Mouse (Mus musculus) ovary, postnatal 10 days (tissue): ENCODE measurements around the gene Filip1.

Source experiments
- DNase-seq: peaks from one replicate; pipeline ENCODE4 v3.0.0; 2022; ENCODE audit warnings: low spot score

The Filip1 gene

DNA sequence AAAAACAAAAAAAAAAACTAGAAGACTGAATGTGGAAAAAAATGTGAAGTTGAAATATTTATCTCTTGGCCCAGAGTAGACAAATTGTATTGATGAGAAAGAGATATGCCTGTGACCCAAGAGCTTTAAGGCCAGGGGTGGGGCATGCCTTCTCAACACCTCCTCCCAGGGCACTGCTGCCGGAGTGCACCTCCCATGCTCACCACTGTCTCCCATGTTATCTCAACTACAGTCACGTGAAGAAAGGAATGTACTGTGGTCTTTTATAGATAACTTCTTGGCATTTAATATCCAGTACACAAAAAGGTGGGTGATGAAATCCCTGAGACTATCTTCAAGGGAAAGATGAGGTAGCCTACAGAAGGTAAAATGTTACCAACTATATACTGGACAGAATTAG, 64.7 kb downstream of the Filip1 start:
- DNase-seq: no peak

DNA sequence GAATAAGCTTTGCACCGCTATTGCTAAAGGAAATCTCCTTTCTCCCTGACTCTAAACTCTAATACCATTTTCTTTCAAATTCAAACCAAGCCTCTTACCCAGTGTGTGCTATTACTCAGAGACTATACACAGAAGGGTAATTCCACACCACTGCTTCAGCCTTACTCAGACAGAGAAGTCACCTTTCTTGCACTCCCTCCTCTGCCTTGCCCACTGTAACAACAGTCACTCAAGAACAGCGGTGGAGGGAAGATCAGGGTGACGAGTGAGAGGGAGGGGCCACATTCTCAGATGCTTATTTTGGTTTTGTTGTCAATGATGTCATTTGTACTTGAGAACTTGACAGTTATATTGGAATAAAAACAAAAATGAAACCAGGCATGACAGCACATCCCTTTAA, 65.2 kb downstream of the Filip1 start:
- DNase-seq: no peak

DNA sequence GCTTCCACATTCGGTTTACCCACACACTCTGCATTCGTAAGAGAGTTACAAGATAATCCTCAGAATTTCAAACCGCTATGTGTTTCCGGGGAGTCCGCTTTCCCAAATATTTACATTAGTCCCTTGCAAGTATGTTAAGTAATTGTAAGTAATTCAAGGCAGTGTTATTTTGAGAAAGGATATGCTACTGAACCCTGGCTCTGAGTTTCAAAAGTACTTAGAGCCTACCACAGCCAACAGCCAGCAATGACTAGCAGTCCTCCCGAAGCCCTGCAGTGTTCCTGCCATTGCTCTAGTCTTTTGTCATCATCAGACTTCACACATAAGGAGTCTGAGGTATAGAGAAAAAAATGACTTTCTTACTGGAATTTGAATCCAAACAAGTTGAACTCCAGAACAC, 67.8 kb downstream of the Filip1 start:
- no peak for DNase-seq

DNA sequence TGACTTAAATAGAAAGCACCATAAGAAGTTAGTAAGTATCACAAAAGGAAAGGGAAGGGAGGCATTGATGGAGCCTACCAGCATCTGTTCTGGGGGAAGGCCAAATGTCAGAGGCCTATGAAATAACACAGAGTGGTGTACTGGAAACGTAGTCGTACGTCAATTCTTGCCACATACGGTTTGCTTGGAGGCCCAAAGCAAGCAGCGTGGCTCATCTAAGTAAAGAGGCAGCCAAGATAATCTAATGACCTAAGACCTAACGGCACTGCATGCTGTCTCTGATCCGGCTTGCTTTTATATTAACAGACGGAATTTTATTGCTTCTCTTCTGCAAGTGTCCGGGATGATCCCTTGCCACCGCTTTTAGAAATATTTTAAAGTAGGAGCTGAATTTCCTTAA, 68.7 kb downstream of the Filip1 start:
- no peak for DNase-seq

DNA sequence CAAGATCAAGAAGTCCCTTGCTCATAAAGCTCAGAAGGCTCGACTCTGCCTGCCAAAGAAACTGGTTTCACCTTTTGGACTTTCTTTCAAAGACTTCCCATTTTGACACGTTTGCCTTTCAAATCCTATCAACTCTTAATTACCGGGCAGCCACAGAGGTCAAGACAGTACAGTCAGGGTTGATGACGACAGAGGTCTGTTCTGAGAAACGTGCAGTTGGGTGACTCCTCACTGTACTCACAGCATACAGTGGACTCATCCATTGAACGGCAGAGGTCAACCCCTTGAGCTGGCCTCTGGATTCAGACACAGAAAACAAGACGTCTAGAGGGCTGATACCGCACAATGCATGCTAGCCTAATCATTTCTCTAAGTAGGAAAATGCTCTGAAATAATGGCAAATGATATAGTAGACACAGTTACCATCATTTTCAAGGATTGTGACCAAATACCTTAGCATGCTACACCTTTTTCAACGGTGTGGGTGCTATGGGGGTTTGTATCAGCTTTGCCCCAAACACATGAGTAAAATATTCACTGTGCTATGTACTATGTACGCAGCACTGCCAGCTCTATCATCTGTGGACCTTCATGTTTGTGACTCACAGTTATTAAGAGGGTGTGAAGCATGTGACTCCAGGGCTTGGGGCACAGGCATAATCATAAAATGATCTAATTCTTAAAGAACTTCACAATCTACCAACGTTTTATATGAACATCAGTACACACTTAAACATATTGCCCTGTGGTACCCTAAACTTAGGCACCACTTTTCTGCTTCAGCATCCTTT, 74.0 kb downstream of the Filip1 start:
- DNase-seq: no peak

DNA sequence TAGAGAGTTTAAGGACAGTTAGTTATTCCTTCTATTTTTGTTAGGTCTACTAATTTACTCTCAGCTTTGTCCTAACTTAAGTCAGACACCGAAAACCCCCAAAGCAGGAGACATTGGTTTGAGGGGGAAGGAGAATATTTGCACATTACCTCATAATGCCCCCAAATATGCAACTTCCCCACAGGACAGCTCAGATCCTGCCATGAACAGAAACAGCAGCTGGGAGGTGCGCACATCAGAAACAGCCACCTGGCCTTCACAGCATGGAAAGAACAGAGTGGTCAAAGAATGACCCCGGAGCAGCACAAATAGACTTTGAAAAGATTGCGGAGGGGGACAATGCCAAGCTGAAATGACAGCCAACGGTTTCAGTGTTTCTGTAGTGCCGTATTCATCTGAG, 75.1 kb downstream of the Filip1 start:
- no peak for DNase-seq

DNA sequence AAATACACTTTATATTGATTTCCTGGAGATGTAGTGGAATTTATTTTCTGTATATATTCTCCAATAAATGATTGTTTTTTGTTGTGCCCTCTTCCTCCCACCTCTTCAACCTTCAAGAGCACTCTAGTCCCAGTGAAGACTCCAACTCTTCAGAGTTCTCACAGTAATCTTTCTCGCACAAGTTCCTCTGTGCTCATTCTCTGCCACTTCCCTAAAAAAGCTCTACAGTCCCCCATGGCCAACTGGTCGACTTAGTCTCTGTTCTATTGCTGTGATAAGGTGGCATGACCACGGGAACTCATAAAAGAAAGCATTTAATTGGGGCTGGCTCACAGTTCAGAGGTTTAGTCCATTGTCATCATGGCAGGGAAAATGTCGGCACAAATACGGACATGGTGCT, 80.1 kb downstream of the Filip1 start:
- DNase-seq: no peak

DNA sequence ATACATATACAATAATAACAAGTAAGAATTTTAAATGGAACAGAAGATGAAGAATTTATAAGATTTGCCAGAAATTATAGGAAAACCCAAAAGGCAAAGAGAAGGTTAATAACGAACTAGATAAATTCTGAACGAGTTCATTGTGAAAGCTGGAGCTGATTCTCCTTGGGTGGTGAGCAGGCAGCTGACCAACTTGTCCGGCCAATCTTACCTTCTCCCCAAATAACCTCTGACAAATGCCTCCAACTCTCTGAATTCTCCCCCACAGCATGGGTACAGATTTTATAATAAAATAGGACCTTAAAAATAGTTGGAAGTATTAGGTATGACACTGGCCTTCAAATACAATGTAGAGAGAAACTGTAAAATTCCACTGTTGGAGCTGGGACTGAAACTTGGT, 84.6 kb downstream of the Filip1 start:
- DNase-seq: no peak

DNA sequence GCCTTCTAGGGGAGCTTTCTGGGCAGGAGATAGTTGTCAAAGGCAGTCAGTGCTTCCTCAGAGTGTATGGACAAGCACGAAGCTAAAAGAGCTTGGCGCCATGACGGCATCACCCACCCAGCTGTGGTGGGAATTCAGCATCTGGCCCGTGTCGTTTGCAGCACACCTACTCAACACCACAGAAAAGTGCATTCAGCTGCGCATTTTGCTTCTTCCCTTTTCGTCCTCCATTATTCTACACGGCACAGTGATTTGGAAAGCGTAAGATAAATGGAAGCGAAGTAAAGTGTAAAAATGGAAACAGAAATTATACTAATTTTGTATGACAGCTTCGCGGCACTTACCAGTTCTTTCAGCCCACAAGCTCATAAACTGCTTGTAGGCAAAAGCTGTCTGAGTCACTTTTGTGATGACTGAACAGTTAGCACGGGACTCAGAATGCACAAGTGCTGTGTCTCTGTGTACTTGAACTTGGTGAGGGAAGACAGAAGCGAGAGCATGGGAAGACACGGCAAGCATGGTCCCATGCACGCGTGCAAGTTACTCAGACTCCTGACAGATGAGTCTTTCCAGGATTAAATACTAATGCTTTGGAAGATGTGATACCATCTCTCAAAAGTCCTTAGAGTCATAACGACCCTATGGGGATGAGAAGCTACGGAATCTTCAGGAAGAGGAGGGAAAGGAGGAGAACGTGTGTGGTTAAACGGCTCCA, 85.3 kb downstream of the Filip1 start:
- DNase-seq: no peak

DNA sequence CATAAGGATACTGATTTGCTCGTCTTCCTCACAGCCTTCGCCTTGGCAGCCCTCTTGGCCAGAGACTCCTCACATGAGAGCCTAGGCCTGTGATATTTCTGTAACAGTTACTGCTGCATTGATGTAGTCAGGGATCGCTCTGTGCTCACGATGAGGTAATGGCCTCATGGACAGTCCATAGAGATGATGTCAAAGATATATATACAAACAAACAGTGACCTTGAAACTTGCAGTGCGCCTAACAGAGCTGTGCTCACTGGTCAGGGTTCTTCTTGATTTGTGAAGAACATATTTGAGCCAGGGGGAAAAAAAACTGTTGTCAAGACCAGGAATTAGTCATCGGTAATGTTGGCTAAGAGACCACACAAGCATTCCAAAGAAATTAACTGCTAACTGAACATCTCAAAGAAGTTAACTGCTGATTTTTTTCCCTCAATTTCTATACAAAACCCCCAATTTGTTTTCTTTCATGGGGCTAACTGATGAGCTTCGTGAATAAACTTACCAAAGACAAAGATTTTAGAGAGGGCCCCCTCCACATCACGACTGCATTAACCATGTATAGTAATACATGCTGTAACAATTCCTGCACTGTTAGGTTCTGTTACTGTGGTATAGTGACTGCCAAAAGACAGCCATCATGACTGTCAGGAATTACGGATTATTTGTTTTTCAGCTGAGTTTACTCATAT, 86.0 kb downstream of the Filip1 start:
- no peak for DNase-seq

DNA sequence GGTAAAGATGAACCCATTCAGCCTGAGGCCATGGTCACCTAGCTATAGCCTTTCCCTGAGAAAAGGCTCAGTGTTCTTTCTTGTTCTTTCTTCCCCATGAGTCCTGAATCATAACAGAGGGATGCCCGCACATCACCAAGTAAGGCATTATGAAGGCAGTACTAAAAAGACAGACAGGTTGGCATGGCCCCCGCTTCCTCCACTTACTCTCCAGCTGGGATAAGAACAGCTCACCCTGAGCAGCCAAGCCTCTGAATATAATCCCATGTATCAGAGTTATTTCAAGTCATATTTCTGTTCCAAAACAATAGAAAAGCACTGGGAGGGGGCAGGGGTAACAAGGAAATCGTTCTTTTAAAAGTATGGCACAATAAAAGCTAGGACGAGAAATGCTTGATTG, 86.7 kb downstream of the Filip1 start:
- no peak for DNase-seq

DNA sequence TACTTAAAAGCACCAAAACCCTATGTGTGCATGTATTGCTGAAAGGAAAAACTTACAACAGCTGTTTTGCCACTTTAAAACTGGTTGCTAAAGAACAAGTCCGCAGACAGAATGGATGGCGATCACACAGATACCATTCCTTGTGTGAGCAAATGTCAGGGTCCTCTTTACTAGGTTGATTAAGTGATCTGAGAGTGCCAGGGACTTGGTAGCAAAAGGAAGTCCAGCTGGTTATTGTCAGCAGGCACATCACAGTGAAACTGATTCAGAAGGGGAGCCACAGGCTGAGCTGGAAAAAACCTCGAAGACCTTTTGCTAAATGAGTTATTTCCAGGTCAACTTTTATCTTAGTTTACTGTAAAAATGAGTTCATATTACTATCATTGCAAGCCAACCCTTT, 89.4 kb downstream of the Filip1 start:
- DNase-seq: no peak

DNA sequence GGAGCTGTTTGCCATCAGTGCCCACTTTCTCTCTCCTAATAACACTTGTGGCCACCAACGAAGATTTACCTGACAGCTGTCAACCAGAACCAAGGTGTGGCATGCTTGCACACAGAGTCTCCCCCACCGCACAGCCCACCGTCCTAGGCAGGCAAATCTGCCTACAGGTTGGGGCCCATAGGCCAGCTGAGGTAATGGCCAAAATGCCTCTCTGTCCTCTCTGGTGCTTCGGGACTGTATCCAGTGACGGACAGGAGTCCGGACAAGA, 90.2 kb downstream of the Filip1 start:
- no peak for DNase-seq

DNA sequence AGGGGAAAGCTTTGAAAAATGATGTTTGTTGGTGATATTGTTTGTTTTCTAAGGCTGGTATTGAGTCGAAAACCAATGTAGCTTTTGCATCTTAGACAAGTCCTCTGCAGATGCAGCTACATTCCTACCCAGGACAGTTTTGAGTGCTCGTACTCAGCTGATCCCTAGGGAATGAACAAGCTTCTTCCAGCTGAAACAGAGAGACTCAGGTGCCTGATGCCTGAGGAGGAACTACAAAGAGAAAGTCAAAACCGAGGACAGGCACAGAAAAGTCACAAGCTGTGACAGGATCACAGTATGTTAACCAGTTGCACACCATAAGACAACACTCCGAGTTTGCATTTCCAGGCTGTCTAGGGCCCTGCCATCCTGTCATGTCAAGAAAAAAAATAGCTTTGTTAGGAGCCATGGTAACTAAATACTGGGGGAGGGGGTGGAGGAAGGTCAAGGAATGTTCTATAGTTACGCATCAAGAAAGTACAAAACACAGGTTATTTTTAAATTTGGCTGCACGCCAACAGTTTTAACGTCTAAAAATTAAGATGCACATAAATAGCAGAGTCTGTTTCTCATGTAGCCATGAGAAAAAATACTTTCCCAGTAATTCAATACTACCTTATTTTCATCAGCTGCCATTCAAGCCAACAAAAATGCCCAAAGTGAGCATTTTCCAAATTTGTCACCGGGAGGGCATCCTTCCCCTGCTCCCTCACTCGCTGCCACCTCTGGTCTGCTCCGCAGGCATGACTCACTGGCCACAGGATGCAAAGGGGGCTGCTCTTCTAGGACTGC, 90.8 kb downstream of the Filip1 start:
- no peak for DNase-seq

DNA sequence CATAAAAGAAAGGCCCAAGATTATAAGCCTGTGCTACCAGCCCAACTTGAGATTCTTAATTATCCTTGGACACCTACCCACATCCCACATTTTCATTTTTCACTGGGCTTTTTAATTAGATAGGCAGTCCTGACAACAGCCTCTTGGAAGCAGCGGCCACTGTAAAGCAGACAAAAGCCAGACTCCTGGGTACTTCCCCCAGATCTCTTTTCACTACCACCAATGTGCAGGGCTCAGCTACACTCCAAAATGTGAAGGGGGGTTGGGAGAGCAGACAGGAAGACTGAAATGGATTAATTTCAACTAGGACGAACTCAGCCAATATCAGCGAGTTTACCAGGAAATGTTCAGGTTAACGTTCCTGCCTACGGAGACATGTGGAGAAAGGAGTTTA, 92.1 kb downstream of the Filip1 start:
- no peak for DNase-seq

DNA sequence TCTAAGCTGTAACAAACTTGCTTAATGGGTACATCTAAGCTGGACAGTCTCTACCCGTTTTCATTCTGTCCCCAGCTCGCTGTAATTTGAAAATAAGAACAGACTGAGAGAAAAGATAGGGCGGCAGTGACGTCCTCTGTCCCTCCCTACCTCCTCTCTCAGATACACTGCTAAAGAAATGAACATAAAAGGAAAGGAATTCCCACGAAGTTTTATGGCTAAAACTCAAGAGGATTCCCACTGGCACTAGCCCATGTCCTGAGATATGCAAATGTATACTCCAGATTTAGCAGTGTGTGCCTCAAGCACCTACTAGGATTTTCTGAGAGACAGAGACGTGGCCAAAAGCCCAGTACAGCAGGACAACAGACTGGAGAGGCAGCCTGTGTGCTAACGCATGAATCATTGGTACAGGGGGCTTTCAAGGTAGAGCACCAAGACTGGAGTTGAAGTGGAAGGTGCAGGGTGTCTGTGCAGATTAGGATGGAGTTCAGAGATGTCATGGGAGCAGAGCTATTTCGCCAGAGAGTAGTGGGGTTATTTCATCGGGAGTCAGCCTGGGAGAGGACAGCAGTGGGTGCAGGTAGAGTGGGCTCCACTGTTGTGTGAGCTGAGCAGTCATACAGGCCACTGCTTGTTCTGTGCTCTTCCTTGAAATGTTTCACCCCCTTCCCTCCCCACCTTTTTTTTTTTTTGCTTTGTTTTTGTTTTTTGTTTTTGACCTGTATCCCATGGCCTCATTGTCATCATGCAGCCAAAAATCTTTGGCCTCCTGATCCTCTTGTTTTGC, 92.7 kb downstream of the Filip1 start:
- no peak for DNase-seq

DNA sequence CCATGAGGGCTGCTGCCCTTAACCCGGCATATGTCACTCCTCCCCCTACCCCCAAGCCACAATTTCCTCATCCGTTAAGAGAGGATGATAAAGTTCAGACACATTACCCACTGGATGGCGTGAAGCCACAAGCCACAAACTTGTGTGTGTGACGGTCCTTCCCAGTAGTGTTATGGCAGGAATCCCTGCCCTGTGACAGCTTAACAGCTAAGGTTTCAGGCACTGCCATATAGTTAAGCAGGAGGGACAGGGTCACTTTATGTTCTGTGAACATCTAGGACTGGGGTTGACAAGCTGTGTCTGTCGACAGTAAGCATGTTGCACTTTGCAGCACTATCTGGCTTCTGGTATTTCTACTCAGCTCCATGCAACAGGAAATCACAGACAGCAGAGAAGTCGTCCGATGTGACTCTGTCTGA, 93.3 kb downstream of the Filip1 start:
- no peak for DNase-seq

DNA sequence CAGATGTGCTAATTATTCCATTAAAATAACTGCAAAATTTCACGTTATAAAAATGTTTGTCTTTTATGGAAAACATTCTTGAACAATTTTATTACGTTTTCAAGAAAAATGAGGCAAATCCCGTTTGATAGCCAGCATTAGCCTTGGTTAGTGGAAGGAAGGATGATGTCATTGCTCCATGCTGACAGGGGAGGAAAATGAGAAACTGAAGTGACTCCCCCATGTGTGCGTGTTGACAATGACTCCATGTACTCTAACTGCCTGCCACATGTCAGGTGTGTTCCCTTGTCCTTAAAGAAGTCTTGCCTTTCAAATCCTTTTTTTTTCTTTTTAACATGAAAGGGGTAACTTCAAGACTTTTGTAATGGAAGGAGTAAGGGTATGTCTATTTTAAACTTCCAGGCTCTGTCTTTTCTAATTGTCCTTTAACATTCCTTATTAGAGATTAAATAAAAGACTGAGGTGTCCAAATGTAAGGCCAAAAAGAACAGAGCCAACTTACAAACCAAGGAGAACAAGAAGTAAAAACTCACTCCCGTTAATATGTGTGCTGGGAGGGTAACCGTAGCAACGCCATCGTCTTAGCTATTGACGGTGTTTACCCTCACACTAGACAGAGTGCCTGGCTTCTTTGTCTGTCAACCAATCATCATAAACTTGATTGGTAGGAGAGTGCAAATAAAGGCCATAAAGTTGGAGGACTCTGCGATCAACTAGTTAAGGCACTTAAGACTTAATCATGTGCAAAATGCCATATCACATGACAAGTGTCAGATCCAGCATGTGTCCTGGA, 94.1 kb downstream of the Filip1 start:
- DNase-seq: no peak

DNA sequence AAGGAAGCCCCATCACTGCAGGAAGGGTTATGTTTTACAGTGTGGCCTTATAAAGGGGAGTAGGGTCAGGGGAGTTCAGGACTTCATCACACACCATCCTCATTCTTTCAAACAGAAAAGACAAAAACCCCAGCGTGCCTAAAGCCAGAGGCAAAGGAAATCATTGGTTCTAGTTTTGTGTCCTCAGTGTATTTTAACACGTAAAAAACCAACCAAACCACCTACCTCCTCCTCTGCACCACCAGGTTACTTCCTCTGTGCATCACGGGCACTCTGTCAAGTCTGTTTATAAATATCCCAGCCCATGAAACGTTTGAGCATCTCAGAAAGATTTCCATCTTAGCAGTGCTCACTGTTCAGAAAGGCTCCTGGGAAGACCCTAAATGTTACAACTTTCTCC, 98.4 kb downstream of the Filip1 start:
- DNase-seq: no peak

DNA sequence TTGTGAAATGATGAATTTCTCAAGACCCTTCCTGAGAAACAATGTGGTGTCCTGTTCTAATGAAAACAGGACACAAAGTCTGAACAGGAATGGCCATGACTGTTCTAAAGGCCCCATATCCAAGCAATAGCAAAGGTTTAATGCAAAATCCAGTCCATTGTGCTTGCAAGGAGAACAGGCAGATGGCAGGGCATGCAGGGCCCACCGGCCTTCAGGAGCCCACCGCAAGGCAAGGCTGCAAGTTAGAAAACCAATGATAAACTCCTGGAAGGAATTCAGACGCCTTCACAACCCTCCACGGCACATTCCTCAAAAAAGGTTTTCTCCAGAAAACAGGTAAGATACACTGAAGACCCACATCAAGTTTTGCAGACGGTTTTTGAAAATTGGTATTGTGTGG, 99.7 kb downstream of the Filip1 start:
- DNase-seq: no peak

DNA sequence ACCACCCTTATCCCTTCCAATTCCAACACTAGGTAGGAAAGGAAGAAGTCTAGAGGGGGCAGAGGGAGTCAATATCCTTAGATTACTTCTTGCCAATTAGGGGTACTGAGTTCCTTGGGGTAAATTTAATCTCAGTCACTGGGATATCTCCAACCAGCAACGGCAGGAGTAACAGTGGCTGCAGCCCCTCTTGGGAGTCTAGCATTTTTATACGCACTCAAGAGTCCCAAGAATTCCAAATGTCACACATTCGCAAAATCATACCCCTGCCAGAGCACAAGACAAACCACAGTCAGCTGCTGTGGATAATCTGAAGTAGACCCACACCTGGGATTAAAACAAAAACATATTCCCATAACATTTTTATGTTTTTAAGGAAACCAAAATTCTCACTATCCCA, 102.5 kb downstream of the Filip1 start:
- DNase-seq: no peak
